Mouse (Mus musculus) brain, embryonic 14.5 days (tissue): ENCODE measurements around the gene Tcp10c.
"Not testable (repeated sequence)": the region's sequence is repeated elsewhere in the genome, so short reads cannot be mapped to it uniquely, and the experiment has no call there.

Source experiments
- CTCF ChIP-seq: fragments of 200-500 bp; IDR thresholded peaks from 2 replicates; pipeline ENCODE4 v1.5.1; 2012; ENCODE audit warnings: inconsistent platforms, mild to moderate bottlenecking, moderate library complexity, borderline replicate concordance; ENCODE audit not compliant: insufficient read depth, insufficient read length; ENCODE audit errors: extremely low read depth
- POLR2A ChIP-seq: fragments of 200-500 bp; IDR thresholded peaks from 2 replicates; pipeline ENCODE4 v1.6.1; 2012; ENCODE audit warnings: mild to moderate bottlenecking, inconsistent platforms, borderline replicate concordance; ENCODE audit not compliant: poor library complexity, insufficient read depth, insufficient read length, severe bottlenecking; ENCODE audit errors: extremely low read depth

GRCm38 (mm10) chr17:13332496-13332895 is 21.9 kb upstream of the Tcp10c start:
- TF ChIP-seq CTCF, POLR2A: not testable (repeated sequence)
